Mouse (Mus musculus) liver, embryonic 12.5 days (tissue): ENCODE measurements around the gene Spsb1. TPM values are rescaled to one million over a fixed set of nuclear protein-coding genes. Genes with fewer than 3 reads are reported as not detected.

Experiments used
- ATAC-seq: fragments of 200-750 bp; cut with Nextera tagmentation; 2 replicates; pipeline ENCODE4 v1.8.0; 2017; ENCODE audit warnings: moderate number of reproducible peaks, mild to moderate bottlenecking, moderate library complexity
- H3K27ac ChIP-seq: fragments of 300-500 bp; sonication (generic); 2 replicates; pipeline ENCODE4 v1.5.1; 2016; ENCODE audit warnings: mild to moderate bottlenecking
- H3K27me3 ChIP-seq: fragments of 300-500 bp; sonication (generic); replicated peaks from 2 replicates; pipeline ENCODE4 v1.6.1; 2016; ENCODE audit warnings: mild to moderate bottlenecking, moderate library complexity
- H3K36me3 ChIP-seq: fragments of 300-500 bp; sonication (generic); 2 replicates; pipeline ENCODE4 v1.6.1; 2016; ENCODE audit warnings: mild to moderate bottlenecking, moderate library complexity
- H3K4me1 ChIP-seq: fragments of 300-500 bp; sonication (generic); 2 replicates; pipeline ENCODE4 v1.6.1; 2016
- H3K4me2 ChIP-seq: fragments of 300-500 bp; sonication (generic); 2 replicates; pipeline ENCODE4 v1.6.1; 2016; ENCODE audit warnings: mild to moderate bottlenecking, moderate library complexity
- H3K4me3 ChIP-seq: fragments of 300-500 bp; sonication (generic); 2 replicates; pipeline ENCODE4 v1.5.1; 2016; ENCODE audit warnings: mild to moderate bottlenecking, moderate library complexity
- H3K9ac ChIP-seq: fragments of 300-500 bp; sonication (generic); 2 replicates; pipeline ENCODE4 v1.6.1; 2016; ENCODE audit warnings: mild to moderate bottlenecking, moderate library complexity
- H3K9me3 ChIP-seq: fragments of 300-500 bp; sonication (generic); replicated peaks from 2 replicates; pipeline ENCODE4 v1.6.1; 2016; ENCODE audit warnings: mild to moderate bottlenecking, moderate library complexity
- WGBS: fragments of 180-500 bp; shearing (Covaris S2); methylation state at CpG from one replicate; pipeline ENCODE4 v1.1.7; 2016; ENCODE audit not compliant: insufficient replicate concordance; 5-methylcytosine and 5-hydroxymethylcytosine counted together
- polyA plus RNA-seq: library from polyadenylated mRNA; unstranded; fragments of >200 nt; fragmentation: Nextera tagmentation; extraction: Ambion mirVana; gene quantifications from 2 replicates; pipeline ENCODE4 v1.2.1, GENCODE M21; 2016

The Spsb1 gene
- polyA plus RNA-seq = 0.97 and 1.5 TPM in 2 replicates

GRCm38 (mm10) chr4:149954893-149955439 lies at the start of gene Spsb1:
Gene Spsb1, minus strand, starts transcription at chr4:149955043.
- peaks cover 12% of the 10 kb centered on the region for H3K4me1 ChIP-seq
- H3K9ac ChIP-seq = peak within 1 kb of the TSS; percentile 48
- H3K36me3 ChIP-seq = no peaks in the 10 kb centered on the region
- no peaks in the 10 kb centered on the region for H3K9me3 ChIP-seq
- H3K27me3 ChIP-seq = peaks cover 85% of the 10 kb centered on the region
- WGBS = under 1% methylated on average over 51 of the region's 51 CpGs
- H3K4me2 ChIP-seq = peak within 1 kb of the TSS; percentile 89
- peak within 1 kb of the TSS; percentile 58 for H3K4me3 ChIP-seq
- ATAC-seq = peak; percentile 90
- H3K27ac ChIP-seq = no peak within 1 kb of the TSS

- WGBS = 63% methylated on average over 4 of the region's 4 CpGs
- H3K4me3 ChIP-seq = no peak overlapping the region
- no peaks in the 10 kb centered on the region for H3K9me3 ChIP-seq
- H3K4me1 ChIP-seq = peaks cover 81% of the 10 kb centered on the region
- ATAC-seq = no peak
- H3K9ac ChIP-seq = peak overlapping the region; percentile 22; the same call in 1 of the 2 replicates
- peaks cover 17% of the 10 kb centered on the region for H3K36me3 ChIP-seq
- H3K27ac ChIP-seq = no peak overlapping the region
- no peak overlapping the region for H3K4me2 ChIP-seq
- no peaks in the 10 kb centered on the region for H3K27me3 ChIP-seq
These were observed 48.8 kb upstream of the Spsb1 start for GRCm38 (mm10) chr4:150003641-150004040.

DNA sequence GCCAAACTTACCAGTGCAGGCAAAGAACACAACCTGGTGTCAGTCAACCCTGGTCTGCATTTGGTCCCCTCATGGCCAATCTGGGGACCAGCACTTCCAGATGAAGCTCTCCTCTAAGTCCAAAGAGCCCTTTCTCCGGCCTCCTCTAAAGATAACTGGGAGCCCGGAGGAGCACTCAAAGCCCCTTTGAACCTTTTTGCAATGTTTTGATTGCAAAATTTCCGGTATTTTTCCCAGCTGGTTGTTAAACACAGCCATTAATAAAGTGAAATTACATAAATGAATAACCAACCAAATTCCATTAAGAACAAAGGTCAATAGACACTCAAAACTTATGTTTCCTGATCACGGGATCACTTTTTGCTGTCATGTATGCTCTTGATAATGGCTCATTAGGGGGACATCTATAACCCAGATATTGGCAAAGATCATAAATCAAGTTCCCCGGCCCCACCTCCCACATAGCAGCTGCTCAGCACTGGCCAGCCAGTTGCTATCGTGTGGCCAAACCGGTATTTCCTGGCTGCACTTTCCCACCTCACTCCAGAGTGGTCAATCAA lies 48.3 kb upstream of the Spsb1 start:
- H3K27ac ChIP-seq = no peak overlapping the region
- peaks cover 17% of the 10 kb centered on the region for H3K36me3 ChIP-seq
- peaks cover 76% of the 10 kb centered on the region for H3K4me1 ChIP-seq
- ATAC-seq = no peak
- no peak overlapping the region for H3K4me2 ChIP-seq
- no peaks in the 10 kb centered on the region for H3K27me3 ChIP-seq
- H3K4me3 ChIP-seq = no peak overlapping the region
- 0 out of 2 replicates have a peak overlapping the region, but pooled peaks have one; percentile 22 for H3K9ac ChIP-seq
- no peaks in the 10 kb centered on the region for H3K9me3 ChIP-seq
- WGBS = 43% methylated on average over 7 of the region's 7 CpGs

DNA sequence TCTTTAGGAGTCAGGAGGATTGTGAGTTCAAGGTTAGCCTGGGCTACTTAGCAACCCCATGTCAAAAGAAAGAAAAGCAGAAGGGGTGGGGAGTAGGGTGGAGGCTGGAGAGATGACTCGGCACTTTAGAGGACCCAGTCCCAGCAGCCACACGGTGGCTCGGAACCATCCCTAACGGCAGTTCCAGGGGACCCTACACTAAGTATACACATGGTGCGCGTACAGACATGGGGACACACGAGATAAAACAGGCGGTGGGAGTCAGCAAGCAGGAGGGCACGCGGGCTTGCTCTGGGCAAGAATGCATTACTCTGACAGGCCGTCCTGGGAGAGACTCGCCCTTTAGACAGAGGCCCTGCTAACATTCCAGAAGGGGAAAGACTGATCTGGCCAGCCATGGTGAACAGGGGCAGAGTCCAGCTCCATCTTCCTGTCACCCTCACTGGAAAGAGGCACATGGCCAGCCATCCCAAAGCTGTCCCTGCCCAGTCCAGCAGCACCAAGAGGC lies 47.2 kb upstream of the Spsb1 start:
- Histone ChIP-seq H3K4me1 (peaks cover 67% of the 10 kb centered on the region), H3K4me3 (peak overlapping the region; percentile 17), H3K36me3 (peaks cover 17% of the 10 kb centered on the region), H3K27ac (peak overlapping the region; percentile 80), H3K9me3 (no peaks in the 10 kb centered on the region), H3K27me3 (no peaks in the 10 kb centered on the region), H3K9ac (peak overlapping the region; percentile 39), H3K4me2 (peak overlapping the region; percentile 62)
- WGBS = 8% methylated on average over 11 of the region's 12 CpGs
- ATAC-seq = peak; percentile 78

DNA sequence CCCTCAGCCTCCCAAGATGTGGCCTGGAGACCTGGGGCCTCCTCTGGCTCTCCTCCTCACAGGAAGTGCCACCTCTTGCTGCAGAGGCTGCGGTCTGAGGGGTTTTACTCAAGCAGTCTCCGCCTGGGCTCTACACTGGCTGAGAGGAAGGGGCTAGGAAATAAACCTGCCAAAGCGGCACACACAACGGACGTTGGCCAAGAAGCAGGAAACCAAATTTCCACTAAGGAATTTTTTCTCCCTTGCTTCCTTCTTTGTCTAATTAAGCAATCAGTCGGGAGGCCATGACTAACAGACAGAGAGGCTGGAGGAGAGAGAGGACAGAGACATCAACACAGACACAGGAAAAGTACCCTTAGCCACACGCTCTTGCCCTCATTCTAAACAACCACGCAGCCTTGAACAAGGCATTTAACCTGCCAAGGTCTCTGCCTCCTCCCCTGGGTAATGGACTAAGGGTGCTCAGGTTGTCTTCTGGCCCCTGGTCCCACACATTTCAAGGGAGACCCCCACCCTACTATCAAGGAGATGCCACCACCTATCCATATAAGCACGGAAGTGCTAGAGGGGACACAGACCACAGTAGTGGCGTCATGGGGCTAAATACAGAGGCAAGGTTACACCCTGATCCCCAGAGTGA lies 46.5 kb upstream of the Spsb1 start:
- H3K27ac ChIP-seq = peak overlapping the region; percentile 80
- peak overlapping the region; percentile 62 for H3K4me2 ChIP-seq
- no peak for ATAC-seq
- no peaks in the 10 kb centered on the region for H3K27me3 ChIP-seq
- peaks cover 60% of the 10 kb centered on the region for H3K4me1 ChIP-seq
- 0 out of 2 replicates have a peak overlapping the region, but pooled peaks have one; percentile 36 for H3K9ac ChIP-seq
- no peak overlapping the region for H3K4me3 ChIP-seq
- peaks cover 16% of the 10 kb centered on the region for H3K36me3 ChIP-seq
- no peaks in the 10 kb centered on the region for H3K9me3 ChIP-seq
- WGBS = 25% methylated on average over 10 of the region's 10 CpGs

DNA sequence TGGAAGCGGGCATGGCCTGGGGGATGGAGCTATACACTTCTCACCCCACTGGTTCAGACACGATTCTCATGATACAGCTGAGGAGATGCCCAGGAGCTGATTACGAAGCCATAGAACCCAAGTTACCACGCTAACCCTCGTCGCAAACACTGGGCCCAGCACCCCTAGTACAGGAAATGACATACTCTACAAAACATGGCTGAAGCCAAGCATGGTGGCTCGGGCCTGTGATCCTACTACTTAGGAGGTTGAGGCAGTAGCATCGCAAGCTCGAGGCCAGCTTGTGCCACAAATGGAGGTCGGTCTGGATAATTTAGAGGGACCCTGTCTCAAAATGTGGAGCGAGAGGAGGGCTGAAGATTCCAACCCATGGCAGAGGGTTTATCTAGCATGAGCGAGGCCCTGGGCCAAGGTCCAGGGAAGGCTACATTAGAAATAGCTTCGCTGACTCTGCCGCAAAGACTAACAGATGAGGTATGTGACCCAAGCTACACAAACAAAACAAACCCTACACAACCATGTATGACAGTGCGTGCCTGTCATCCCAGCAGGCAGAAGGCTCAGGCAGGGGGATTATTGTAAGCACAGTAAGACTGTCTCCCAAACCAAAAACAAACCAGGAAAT lies 45.2 kb upstream of the Spsb1 start:
- Histone ChIP-seq H3K4me2 (0 out of 2 replicates have a peak overlapping the region, but pooled peaks have one; percentile 8), H3K27me3 (no peaks in the 10 kb centered on the region), H3K4me1 (peaks cover 54% of the 10 kb centered on the region), H3K27ac (no peak overlapping the region), H3K4me3 (no peak overlapping the region), H3K36me3 (peaks cover 15% of the 10 kb centered on the region), H3K9ac (no peak overlapping the region), H3K9me3 (no peaks in the 10 kb centered on the region)
- no peak for ATAC-seq
- WGBS = 70% methylated on average over 15 of the region's 15 CpGs

DNA sequence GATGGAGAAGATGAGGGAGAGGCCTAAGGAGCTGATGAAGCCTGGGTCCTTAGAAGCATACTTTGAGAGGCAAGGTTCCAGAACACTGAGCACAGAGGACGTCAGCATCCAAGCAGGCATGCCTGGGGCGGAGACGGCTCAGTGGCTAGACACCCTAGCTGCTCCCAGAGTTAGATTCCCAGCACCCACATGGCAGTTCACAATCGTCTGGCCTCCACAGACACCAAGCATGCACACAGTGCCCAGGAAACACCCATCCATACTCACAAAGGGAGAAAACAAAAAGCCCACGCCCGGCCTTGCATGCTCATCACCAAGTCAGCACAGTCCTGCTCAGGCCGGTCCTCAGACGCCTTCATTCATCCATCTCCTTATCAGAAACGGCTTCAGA lies 44.7 kb upstream of the Spsb1 start:
- Histone ChIP-seq H3K27ac (no peak overlapping the region), H3K27me3 (no peaks in the 10 kb centered on the region), H3K36me3 (peaks cover 14% of the 10 kb centered on the region), H3K9me3 (no peaks in the 10 kb centered on the region), H3K4me2 (no peak overlapping the region), H3K9ac (no peak overlapping the region), H3K4me3 (no peak overlapping the region), H3K4me1 (peaks cover 54% of the 10 kb centered on the region)
- WGBS = 68% methylated on average over 9 of the region's 9 CpGs
- ATAC-seq = no peak

- 86% methylated on average over 14 of the region's 14 CpGs for WGBS
- H3K4me3 ChIP-seq = no peak overlapping the region
- H3K27ac ChIP-seq = no peak overlapping the region
- ATAC-seq = no peak
- peaks cover 19% of the 10 kb centered on the region for H3K36me3 ChIP-seq
- H3K9ac ChIP-seq = no peak overlapping the region
- no peaks in the 10 kb centered on the region for H3K27me3 ChIP-seq
- H3K4me2 ChIP-seq = no peak overlapping the region
- peaks cover 50% of the 10 kb centered on the region for H3K4me1 ChIP-seq
- no peaks in the 10 kb centered on the region for H3K9me3 ChIP-seq
These were observed 44.1 kb upstream of the Spsb1 start for GRCm38 (mm10) chr4:149998786-149999509.

GRCm38 (mm10) chr4:149997999-149998398 lies 43.2 kb upstream of the Spsb1 start:
- Histone ChIP-seq H3K4me3 (no peak overlapping the region), H3K9me3 (no peaks in the 10 kb centered on the region), H3K27ac (no peak overlapping the region), H3K4me1 (peaks cover 40% of the 10 kb centered on the region), H3K9ac (no peak overlapping the region), H3K4me2 (no peak overlapping the region), H3K27me3 (no peaks in the 10 kb centered on the region), H3K36me3 (peaks cover 25% of the 10 kb centered on the region)
- ATAC-seq = no peak
- WGBS = 60% methylated on average over 10 of the region's 10 CpGs

DNA sequence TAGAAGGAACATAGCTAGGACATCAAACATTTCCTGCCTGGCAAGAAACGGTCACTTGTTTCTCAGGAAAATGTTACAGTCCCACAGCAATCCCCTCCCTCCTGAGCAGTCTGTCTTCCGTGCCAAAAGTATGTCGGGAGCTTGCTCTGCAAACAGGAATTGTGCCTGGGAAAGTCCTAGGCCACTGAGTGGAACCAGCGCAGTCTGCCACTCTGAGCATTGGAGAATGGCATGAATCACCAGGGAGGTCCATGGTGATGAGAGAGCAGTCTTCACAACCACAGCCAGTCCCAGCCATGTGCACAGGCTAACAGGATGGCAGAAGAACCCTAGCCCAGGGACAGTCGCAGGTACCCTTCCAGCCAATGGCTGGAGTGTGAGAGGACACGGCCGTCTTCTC lies 41.6 kb upstream of the Spsb1 start:
- Histone ChIP-seq H3K9ac (no peak overlapping the region), H3K4me2 (no peak overlapping the region), H3K27ac (no peak overlapping the region), H3K4me1 (peaks cover 29% of the 10 kb centered on the region), H3K36me3 (peaks cover 29% of the 10 kb centered on the region), H3K27me3 (no peaks in the 10 kb centered on the region), H3K9me3 (no peaks in the 10 kb centered on the region), H3K4me3 (no peak overlapping the region)
- WGBS = 73% methylated on average over 7 of the region's 7 CpGs
- ATAC-seq = no peak

DNA sequence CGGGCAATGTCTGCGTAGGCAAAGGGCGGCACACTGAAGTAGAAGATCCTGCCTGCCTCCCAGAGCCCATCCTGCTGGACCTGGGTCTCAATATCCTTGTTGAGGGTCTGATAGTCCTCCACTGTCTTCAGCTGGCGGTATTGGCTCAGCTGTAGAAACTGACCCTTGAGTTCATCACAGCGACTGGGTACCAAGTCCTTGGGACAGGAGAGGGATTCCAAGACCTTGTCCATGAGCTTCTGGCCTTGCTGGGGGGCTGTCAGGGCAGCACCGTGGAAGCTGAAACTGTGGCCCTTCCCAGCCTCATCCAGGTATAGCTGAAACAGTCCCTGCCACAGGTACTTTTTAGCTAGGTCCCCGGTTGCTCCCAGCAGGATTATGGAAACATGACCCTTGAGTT lies 41.1 kb upstream of the Spsb1 start:
- Histone ChIP-seq H3K27me3 (no peaks in the 10 kb centered on the region), H3K36me3 (peaks cover 29% of the 10 kb centered on the region), H3K4me1 (peaks cover 29% of the 10 kb centered on the region), H3K27ac (no peak overlapping the region), H3K9ac (no peak overlapping the region), H3K9me3 (no peaks in the 10 kb centered on the region), H3K4me2 (no peak overlapping the region), H3K4me3 (no peak overlapping the region)
- no peak for ATAC-seq
- WGBS = 82% methylated on average over 7 of the region's 7 CpGs
